Mouse (Mus musculus) thymus, postnatal 0 days (tissue): ENCODE data around the gene Anp32e. TPM values are rescaled to one million over a fixed set of nuclear protein-coding genes. Genes with fewer than 3 reads are reported as not detected.
A peak's percentile ranks its signal among the peaks of the same experiment; 100 is the strongest.

ENCODE experiments used
- DNase-seq: peaks from one replicate; pipeline ENCODE4 v3.0.0-alpha.2; 2015; ENCODE audit warnings: low spot score
- polyA plus RNA-seq: library from polyadenylated mRNA; unstranded; fragments of >200 nt; fragmentation: Nextera tagmentation; extraction: Ambion mirVana; gene quantifications from 2 replicates; pipeline ENCODE4 v1.2.1, GENCODE M21; 2015

Gene Anp32e
- polyA plus RNA-seq, 1 experiment from 2014 or later = 541 TPM

DNA sequence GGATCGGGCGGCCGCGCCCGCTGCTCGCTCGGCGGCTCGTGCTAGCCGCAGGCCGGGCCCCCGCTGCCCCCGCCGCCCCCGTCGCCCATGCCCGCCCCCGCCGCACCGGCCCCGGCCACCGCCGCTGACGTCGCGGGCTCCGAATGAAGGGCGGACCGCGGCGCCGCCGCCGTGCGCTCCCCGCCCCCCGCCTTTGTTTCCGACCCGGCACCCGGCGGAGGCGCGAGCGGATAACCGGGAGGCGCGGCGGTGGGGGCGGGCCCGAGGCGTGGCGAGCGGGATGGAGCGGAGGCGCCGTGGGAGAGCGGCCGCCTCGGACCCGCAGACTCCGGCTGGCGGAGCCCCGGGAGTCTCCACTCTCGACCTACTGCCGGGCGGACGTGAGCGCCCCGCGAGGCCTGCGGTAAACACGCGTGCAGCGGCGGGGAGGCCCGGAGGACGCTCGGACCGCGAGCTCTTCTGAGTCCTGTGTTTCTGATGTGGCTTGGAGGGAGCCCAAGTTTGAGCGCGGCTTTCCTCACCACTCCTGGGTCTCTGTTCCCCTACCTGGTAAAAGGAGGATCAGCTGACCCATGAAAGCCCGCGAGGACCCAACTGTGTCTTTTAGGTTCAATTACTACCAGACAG lies 66.9 kb downstream of the Anp32e start, which contains the start of gene Plekho1:
Gene Plekho1, minus strand, starts transcription at position 200 of the 627 bp plus-strand sequence.
- DNase-seq = peak; percentile 41

DNA sequence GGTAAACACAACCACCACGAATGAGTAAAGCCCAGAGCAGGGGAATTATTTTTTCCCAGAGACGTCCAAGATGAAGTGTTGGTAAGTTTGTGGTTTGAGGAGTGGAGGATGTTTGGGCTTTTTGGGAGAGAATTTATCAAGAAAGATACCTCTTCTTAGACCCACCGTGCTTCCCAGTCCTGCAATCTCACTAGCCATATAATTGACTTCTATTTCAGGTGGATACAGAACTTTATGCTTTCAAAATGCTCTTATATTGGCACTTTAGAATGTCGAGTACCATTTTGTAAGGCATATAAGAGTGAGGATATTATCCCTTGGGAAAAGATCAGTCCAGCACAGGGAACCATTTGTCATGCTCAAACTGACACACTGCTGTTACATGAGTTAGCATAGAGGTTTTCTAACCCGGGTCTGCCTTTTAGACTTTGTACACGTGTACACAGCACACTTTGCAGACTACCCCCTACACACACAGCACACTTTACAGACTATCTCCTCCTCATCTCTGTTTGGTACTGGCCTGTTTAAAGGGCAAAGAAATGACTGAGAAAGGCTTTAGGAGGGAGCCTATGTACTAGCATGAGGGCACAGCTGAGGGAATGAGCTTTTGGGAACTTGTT lies 67.5 kb downstream of the Anp32e start:
- no peak for DNase-seq

Other genes starting within 250 kb of the Anp32e start
- 0.91 and 2.0 TPM in 2 replicates for gene Adamtsl4, start 241.3 kb upstream of the Anp32e start, polyA plus RNA-seq
- gene Ecm1, start 189.7 kb upstream of the Anp32e start, polyA plus RNA-seq = 14.0 and 16.8 TPM in 2 replicates
- gene Tars2, start 169.0 kb upstream of the Anp32e start, polyA plus RNA-seq = 43.1 and 47.8 TPM in 2 replicates
- gene Rprd2, start 110.4 kb upstream of the Anp32e start, polyA plus RNA-seq = 16.2 and 18.8 TPM in 2 replicates
- 46.9 and 49.3 TPM in 2 replicates for gene Prpf3, start 73.4 kb upstream of the Anp32e start, polyA plus RNA-seq
- 372 and 418 TPM in 2 replicates for gene Mrps21, start 57.7 kb upstream of the Anp32e start, polyA plus RNA-seq
- 2.7 and 3.2 TPM in 2 replicates for gene Ciart, start 47.0 kb upstream of the Anp32e start, polyA plus RNA-seq
- 15.9 and 17.7 TPM in 2 replicates for gene BC028528, start 37.2 kb upstream of the Anp32e start, polyA plus RNA-seq
- 27.8 and 32.4 TPM in 2 replicates for gene Aph1a, start 35.3 kb upstream of the Anp32e start, polyA plus RNA-seq
- 1.8 and 2.2 TPM in 2 replicates for gene Car14, start 24.6 kb upstream of the Anp32e start, polyA plus RNA-seq
- 36.8 and 37.0 TPM in 2 replicates for gene Plekho1, start 66.8 kb downstream of the Anp32e start, polyA plus RNA-seq
- gene Vps45, start 129.2 kb downstream of the Anp32e start, polyA plus RNA-seq = 58.7 and 61.6 TPM in 2 replicates
- 12.2 and 17.7 TPM in 2 replicates for gene Otud7b, start 175.3 kb downstream of the Anp32e start, polyA plus RNA-seq
- gene Mtmr11, start 232.8 kb downstream of the Anp32e start, polyA plus RNA-seq = 8.9 and 9.6 TPM in 2 replicates
- gene Sf3b4, start 243.1 kb downstream of the Anp32e start, polyA plus RNA-seq = 129 and 151 TPM in 2 replicates